Mouse (Mus musculus) adrenal gland, postnatal 14 days (tissue): ENCODE measurements around the gene Zfp64. TPM values are rescaled to one million over a fixed set of nuclear protein-coding genes. Genes with fewer than 3 reads are reported as not detected.

Experiments used
- DNase-seq: peaks from one replicate; pipeline ENCODE4 v3.0.0; 2021; ENCODE audit warnings: mixed read lengths
- total RNA-seq: library from RNA; stranded (reverse); gene quantifications from 2 replicates; pipeline ENCODE4 v1.2.3, GENCODE M21; 2021

Zfp64 gene
- total RNA-seq, 1 experiment from 2014 or later, result 17.2 TPM

DNA sequence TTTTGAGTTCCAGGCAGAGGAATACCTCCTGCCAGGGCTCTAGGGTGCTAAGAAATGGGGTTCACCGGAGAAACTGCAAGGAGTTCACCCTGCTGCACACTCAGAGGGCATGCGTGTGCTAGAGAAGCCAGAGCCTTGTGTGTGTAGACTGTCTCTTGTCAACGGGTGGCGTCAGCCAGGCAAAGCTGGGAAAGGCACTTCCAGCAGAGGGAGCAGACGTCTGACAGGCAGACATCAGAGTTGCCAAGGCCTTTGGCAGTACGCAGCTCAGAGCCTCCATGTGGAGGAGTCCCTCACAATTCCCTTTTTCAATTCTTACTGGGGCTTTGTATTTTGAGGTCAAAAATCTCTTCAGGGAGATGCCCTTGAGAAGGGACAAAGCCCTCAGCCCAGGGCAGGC lies 6.9 kb downstream of the Zfp64 start:
- DNase-seq, result no peak

DNA sequence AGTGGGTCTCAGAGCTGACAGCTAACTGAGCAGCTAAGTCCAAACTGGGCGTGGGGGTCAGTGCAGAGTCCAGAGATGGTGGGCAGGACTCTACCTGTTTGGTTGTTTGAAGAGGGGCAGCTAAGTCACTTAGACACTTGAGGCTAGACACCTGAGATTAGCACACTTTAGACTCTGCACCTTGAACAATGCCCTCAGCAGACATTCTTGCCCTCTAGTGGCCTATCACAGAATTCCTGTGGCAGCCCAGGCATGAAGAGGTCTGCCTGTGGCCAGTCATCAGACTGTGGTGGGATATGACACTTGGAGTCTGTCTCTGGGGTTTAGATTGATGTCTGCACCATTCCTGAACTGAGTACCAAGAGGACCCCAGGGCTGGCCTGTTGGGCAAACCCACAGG lies 7.7 kb downstream of the Zfp64 start:
- no peak for DNase-seq

DNA sequence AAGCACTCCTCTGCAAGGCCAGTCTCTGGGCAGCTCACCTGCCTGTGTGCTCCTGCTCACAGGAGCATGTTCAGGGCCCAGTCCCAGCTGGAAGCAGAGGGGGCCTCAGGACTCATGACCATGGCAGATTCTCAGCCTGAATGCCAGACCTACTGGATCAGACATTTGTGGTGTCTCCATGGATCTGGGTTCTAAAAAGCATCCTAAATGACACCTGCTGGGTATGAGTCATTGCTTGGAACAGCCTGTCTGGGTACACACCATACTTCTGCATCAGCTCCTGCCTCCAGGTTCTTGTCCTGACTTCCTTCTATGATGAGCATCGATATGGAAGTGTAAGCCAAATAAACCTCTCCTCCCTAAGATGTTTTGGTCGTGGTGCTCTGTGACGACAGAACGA lies 11.4 kb downstream of the Zfp64 start:
- DNase-seq, result no peak

DNA sequence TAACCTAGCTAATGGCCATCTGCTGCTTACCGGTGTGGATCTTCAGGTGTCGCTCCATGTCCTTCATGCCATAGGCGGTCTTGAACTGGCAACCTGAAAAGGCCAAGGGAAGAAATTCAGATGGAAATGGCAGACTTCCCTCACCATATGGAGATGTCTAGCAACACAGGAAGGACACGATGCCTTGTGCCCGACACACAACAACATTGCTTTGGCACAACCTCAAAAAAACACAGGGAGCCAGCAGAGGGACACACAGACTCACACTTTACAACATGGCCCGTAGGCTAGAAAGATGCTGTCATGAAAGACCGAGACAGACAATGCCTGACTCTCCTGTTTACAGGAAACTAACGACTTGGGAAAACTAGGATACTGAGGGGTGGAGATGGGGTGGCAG lies 15.4 kb downstream of the Zfp64 start:
- no peak for DNase-seq

- DNase-seq, result no peak
Measured at GRCm38 (mm10) chr2:168939261-168939933, 16.0 kb downstream of the Zfp64 start.

DNA sequence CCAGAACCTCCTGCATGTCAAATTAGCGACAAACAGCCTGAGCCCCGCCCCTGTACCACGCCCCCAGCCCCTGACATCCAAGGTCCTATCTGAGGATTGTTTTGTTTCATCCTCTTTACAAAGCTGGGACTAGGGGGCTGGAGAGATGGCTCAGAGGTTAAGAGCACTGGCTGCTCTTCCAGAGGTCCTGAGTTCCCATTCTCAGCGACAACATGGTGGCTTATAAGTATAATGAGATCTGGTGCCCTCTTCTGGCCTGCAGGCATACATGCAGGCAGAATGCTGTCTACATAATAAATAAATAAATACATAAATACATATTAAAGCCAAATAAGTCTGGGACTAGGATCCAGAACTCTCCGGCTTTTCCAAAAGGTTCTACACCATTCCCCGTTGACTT lies 18.5 kb downstream of the Zfp64 start:
- DNase-seq, result no peak

DNA sequence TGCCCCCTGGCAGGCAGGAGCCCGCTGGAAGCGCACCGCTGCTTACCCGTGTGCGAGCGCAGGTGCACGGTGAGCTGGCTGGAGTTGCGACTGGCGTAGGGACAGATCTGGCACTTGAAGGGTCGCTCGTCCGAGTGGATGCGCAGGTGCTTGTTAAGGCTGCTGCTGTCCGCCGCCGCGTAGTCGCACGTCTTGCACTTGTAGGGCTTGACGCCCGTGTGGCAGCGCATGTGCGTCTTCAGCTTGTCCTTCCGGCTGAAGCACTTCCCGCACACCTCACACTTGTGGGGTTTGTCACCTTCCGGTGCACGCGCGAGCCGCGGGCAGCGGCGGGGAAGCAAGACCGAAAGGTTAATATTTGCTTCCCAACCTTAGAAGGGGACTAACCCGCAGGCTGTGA lies 20.2 kb downstream of the Zfp64 start:
- DNase-seq, result no peak

DNA sequence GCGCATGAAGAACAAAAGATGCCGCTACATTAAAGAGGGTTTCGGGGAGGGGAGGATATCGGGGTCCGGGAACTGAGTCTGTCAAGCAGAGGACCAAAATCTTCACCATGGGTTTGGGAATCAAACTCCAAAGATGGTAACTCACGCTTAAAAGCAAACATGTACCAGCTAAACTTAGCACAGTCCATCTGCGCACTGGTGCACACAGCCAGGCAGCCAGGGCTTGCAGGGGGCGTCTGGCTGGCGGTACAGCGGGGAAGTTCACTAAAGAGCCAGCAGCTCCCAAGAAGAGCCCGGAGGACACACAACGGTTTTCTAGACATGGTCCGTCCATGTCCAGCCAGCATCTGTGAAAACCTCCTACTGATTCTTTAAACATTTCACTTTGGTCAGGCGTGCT lies 23.7 kb downstream of the Zfp64 start:
- no peak for DNase-seq

GRCm38 (mm10) chr2:168929691-168930090 lies 25.7 kb downstream of the Zfp64 start:
- peak; percentile 80 for DNase-seq

DNA sequence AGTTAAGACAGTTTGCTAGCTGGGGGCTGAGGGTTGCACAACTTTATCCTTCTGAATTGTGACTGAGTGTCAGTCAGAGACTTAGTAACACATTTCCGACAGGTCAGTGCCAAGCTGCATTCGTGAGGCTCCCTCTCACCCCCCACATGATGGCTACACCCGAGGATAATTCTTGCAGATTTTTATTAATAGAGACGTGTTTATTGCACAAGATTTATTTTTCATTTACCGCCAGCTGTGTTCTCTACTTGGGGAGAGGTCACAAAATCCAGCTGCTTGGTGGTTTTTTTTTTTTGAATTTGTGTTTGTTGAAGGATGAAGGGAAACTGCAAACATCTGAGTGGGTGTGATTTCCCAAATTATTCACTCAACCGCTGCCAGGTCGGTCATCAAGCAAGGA lies 28.0 kb downstream of the Zfp64 start:
- DNase-seq, result no peak

DNA sequence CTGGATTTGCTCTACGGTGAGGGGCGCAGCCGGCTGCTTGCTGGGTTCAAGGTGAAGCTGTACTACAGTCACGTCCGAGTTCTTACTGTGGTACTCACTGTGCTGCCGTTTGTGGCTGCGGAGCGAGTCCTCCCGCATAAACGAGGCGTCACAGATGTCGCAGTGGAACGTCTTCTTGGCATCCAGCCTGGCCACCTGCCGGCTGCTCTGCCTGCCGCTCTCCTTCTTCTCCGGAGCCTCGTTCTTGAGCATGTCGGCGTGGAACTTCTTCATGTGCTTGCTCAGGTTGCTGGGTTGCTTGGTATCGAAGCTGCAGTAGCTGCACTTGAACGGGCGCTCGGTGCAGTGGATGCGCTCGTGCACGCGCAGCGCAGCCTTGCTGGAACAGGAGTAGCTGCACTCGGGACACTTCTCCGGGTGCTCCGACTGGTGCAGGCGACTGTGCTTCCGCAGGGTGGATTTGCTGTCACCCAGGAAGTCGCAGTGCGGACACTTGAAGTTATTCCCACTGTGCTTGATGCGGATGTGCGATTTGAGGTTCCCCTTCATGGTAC lies 29.1 kb downstream of the Zfp64 start:
- DNase-seq, result no peak

GRCm38 (mm10) chr2:168923706-168924105 lies 31.7 kb downstream of the Zfp64 start:
- peak; percentile 41 for DNase-seq

DNA sequence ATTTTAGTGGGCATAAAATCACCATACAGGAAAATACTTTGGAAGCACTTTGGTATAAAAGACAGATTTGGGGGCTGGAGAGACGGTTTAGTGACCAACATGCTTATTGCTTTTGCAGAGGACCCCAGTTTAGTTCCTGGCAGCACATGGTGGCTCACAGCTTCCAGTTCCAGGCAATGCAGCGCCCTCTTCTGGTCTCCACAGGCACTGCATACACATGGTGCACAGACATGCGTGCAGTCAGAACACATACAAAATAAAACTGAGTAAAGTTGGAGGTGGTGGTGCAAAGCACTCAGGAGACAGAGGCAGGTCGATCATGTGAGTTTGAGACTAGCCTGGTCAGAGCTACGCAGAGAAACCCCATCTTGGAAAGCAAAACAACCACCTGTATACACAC lies 32.9 kb downstream of the Zfp64 start:
- DNase-seq, result no peak

- DNase-seq, result no peak
Measured at GRCm38 (mm10) chr2:168920007-168920406, 35.4 kb downstream of the Zfp64 start.

GRCm38 (mm10) chr2:168912901-168913721 lies 42.3 kb downstream of the Zfp64 start:
- no peak for DNase-seq

GRCm38 (mm10) chr2:168912051-168912891 lies 43.1 kb downstream of the Zfp64 start:
- DNase-seq, result peak; percentile 16

DNA sequence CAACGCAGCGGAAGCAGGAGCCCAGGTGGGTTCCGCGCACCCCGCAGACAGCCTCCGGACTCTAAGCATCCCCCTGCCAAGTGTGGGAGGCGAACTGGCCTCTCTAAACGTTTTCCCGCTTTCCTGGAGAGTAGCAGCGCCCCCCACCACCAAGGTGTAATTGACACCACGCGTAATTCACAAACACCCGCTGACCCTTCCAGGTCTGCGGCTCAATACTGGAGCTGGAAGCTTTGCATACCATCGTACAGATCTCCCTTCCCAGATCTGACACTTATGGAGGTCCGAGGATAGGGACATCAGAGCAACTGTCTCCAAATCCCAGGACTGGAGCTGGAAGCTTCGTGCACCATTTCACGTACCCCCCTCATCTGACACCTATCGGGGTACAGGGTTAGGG lies 43.9 kb downstream of the Zfp64 start:
- no peak for DNase-seq

GRCm38 (mm10) chr2:168906022-168906421 lies 49.4 kb downstream of the Zfp64 start:
- DNase-seq, result no peak

DNA sequence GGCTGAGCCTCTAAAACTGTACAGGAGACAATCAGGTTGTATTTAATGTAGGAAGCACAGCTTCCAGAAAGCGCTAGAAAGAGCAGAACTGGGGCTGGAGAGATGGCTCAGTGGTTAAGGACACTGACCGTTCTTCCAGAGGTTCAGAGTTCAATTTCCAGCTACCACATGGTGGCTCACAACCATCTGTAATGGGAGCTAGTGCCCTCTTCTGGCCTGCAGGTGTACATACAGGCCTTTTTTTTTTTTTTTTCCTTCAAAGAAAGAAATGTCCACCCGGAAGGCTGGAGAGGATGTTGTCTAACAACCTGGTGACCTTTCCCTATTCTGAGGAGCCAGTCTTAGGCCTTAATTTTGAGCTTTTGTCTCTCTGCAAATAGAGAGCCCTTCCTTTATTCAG lies 50.5 kb downstream of the Zfp64 start:
- no peak for DNase-seq

DNA sequence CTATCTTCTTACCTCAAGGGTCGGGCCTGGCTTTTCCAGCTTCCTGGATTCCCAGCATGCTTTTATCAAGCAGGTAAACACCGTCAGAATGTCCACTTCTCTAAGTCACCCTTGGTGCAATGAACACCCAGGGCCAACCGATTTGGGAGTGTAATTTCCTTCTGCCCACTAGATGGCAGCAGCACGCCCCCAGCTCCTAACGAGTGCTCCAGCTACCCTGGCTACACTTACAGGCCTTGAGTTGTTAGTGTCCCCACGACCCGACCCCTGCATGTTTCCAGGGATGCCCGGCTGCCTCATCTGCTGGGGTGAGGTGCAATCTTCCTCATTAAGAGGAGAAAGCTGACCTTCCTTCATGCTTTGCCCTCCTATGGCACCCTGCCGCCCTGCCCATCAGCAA lies 51.2 kb downstream of the Zfp64 start:
- peak; percentile 58 for DNase-seq

DNA sequence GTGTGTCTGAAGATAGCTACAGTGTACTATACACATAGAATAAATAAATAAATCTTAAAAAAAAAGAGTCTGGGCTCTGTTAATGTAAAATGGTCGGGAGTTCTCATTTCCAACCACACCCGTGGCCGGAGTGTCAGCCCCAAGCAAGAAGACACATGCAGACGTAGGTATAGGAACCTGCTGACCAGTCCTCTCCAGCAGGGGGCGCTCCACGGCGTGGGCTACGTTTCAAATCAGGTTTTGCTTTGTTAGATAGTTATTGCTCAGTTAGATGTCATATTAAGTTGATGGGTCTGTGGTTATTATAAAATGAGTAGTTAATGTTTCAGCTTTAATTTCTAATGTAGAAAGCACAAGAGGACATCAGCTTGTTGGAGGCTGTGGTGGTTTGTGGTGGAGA lies 52.8 kb downstream of the Zfp64 start:
- DNase-seq, result peak; percentile 68

DNA sequence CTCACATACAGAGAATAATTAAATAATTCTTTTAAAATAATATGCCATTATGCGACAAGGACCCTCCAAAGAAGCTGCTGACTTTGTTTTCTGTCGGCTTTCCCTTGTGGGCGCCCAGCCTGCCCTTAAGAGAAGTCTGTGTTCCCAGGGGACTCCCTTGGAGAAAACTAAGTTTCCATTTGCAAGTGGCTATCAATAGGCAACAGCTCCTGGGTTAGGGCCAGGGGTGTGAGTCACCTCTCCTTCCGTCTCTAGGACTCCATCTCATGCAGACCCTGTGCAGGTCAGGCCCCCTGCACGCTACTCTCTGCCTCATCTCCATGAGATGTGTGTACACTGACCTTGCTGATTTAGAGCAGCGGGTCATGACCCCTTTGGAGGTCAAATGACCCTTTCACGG lies 57.5 kb downstream of the Zfp64 start:
- peak; percentile 28 for DNase-seq

GRCm38 (mm10) chr2:168895531-168895930 lies 59.9 kb downstream of the Zfp64 start:
- DNase-seq, result no peak
